Mouse (Mus musculus) intestine, embryonic 16.5 days (tissue): ENCODE results near the gene Ydjc. TPM values are rescaled to one million over a fixed set of nuclear protein-coding genes. Genes with fewer than 3 reads are reported as not detected.

Experiments used
- ATAC-seq: fragments of 200-750 bp; cut with Nextera tagmentation; 2 replicates; pipeline ENCODE4 v1.8.0; 2017; ENCODE audit warnings: moderate TSS enrichment, moderate library complexity
- H3K27ac ChIP-seq: fragments of 300-500 bp; sonication (generic); 2 replicates; pipeline ENCODE4 v1.5.1; 2014; ENCODE audit warnings: mild to moderate bottlenecking, low read length
- H3K27me3 ChIP-seq: fragments of 300-500 bp; sonication (generic); replicated peaks from 2 replicates; pipeline ENCODE4 v1.6.1; 2014; ENCODE audit warnings: low read length, control low read depth, mixed read lengths; ENCODE audit not compliant: control insufficient read depth, insufficient read depth
- H3K36me3 ChIP-seq: fragments of 300-500 bp; sonication (generic); 2 replicates; pipeline ENCODE4 v1.6.1; 2014; ENCODE audit warnings: low read length, control low read depth; ENCODE audit not compliant: control insufficient read depth, insufficient read depth
- H3K4me1 ChIP-seq: fragments of 300-500 bp; sonication (generic); 2 replicates; pipeline ENCODE4 v1.6.1; 2014; ENCODE audit warnings: low read length, control low read depth, mixed read lengths; ENCODE audit not compliant: control insufficient read depth, insufficient read depth
- H3K4me2 ChIP-seq: fragments of 300-500 bp; sonication (generic); 2 replicates; pipeline ENCODE4 v1.6.1; 2014; ENCODE audit warnings: low read depth, low read length, control low read depth
- H3K4me3 ChIP-seq: fragments of 300-500 bp; sonication (generic); 2 replicates; pipeline ENCODE4 v1.5.1; 2014; ENCODE audit warnings: mild to moderate bottlenecking, low read length
- H3K9ac ChIP-seq: fragments of 300-500 bp; sonication (generic); 2 replicates; pipeline ENCODE4 v1.6.1; 2014; ENCODE audit warnings: low read depth, low read length
- H3K9me3 ChIP-seq: fragments of 300-500 bp; sonication (generic); 2 replicates; pipeline ENCODE4 v1.6.1; 2016; ENCODE audit warnings: low read length, control low read depth; ENCODE audit not compliant: control insufficient read depth
- WGBS: fragments of 180-500 bp; shearing (Covaris S2); extraction: QIAGEN DNeasy Blood & Tissue Kit; methylation state at CpG from one replicate; pipeline ENCODE4 v1.1.7; 2014; 5-methylcytosine and 5-hydroxymethylcytosine counted together
- polyA plus RNA-seq: library from polyadenylated mRNA; unstranded; fragments of >200 nt; fragmentation: Nextera tagmentation; extraction: Ambion mirVana; gene quantifications from 2 replicates; pipeline ENCODE4 v1.2.1, GENCODE M21; 2015

Ydjc gene
- polyA plus RNA-seq, 1 experiment from 2014 or later: 41.5 TPM

GRCm38 (mm10) chr16:17124871-17125520 is 19.4 kb upstream of the Ydjc start, which contains the start of gene 2610318N02Rik:
2610318N02Rik (minus strand) TSS chr16:17125167.
- H3K9ac ChIP-seq: peak within 1 kb of the TSS; percentile 73
- peaks cover 19% of the 10 kb centered on the region for H3K4me1 ChIP-seq
- H3K9me3 ChIP-seq: no peaks in the 10 kb centered on the region
- H3K4me3 ChIP-seq: peak within 1 kb of the TSS; percentile 55
- H3K27me3 ChIP-seq: no peaks in the 10 kb centered on the region
- peak within 1 kb of the TSS; percentile 33 for H3K27ac ChIP-seq
- H3K4me2 ChIP-seq: peak within 1 kb of the TSS; percentile 76
- peaks cover 4% of the 10 kb centered on the region; the same call in 1 of the 2 replicates for H3K36me3 ChIP-seq
- under 1% methylated on average over 25 of the region's 25 CpGs for WGBS
- ATAC-seq: peak; percentile 96

- no peak overlapping the region for H3K4me3 ChIP-seq
- no peak overlapping the region for H3K4me2 ChIP-seq
- no peaks in the 10 kb centered on the region for H3K27me3 ChIP-seq
- ATAC-seq: no peak
- no peaks in the 10 kb centered on the region for H3K9me3 ChIP-seq
- H3K36me3 ChIP-seq: no peaks in the 10 kb centered on the region
- H3K9ac ChIP-seq: no peak overlapping the region
- peaks cover 29% of the 10 kb centered on the region for H3K4me1 ChIP-seq
- WGBS: 94% methylated on average over 1 of the region's 1 CpGs
- no peak overlapping the region for H3K27ac ChIP-seq
Observed at GRCm38 (mm10) chr16:17127292-17127691, 17.1 kb upstream of the Ydjc start.

- peak; percentile 6; the same call in 1 of the 2 replicates for ATAC-seq
- H3K27ac ChIP-seq: peak overlapping the region; percentile 66
- H3K9ac ChIP-seq: peak overlapping the region; percentile 86
- peak overlapping the region; percentile 89 for H3K4me3 ChIP-seq
- no peaks in the 10 kb centered on the region for H3K36me3 ChIP-seq
- 3% methylated on average over 42 of the region's 43 CpGs for WGBS
- H3K4me1 ChIP-seq: peaks cover 11% of the 10 kb centered on the region
- no peaks in the 10 kb centered on the region for H3K27me3 ChIP-seq
- H3K4me2 ChIP-seq: peak overlapping the region; percentile 98
- H3K9me3 ChIP-seq: no peaks in the 10 kb centered on the region
Observed at GRCm38 (mm10) chr16:17131191-17132088, 13.0 kb upstream of the Ydjc start.

GRCm38 (mm10) chr16:17132089-17132905 is 12.1 kb upstream of the Ydjc start, which contains the start of gene Sdf2l1:
Sdf2l1 (minus strand) TSS chr16:17132383.
- no peaks in the 10 kb centered on the region for H3K9me3 ChIP-seq
- peak within 1 kb of the TSS; percentile 98 for H3K4me2 ChIP-seq
- under 1% methylated on average over 47 of the region's 47 CpGs for WGBS
- peaks cover 11% of the 10 kb centered on the region for H3K4me1 ChIP-seq
- no peaks in the 10 kb centered on the region for H3K27me3 ChIP-seq
- ATAC-seq: peak; percentile 99
- no peaks in the 10 kb centered on the region for H3K36me3 ChIP-seq
- peak within 1 kb of the TSS; percentile 66 for H3K27ac ChIP-seq
- peak within 1 kb of the TSS; percentile 89 for H3K4me3 ChIP-seq
- peak within 1 kb of the TSS; percentile 86 for H3K9ac ChIP-seq

GRCm38 (mm10) chr16:17132906-17133200 is 11.6 kb upstream of the Ydjc start:
- Histone ChIP-seq H3K9me3 (no peaks in the 10 kb centered on the region), H3K27ac (no peak overlapping the region; the same call in 1 of the 2 replicates), H3K36me3 (no peaks in the 10 kb centered on the region), H3K4me2 (peak overlapping the region; percentile 98), H3K4me1 (peaks cover 11% of the 10 kb centered on the region), H3K9ac (peak overlapping the region; percentile 66), H3K4me3 (peak overlapping the region; percentile 89), H3K27me3 (no peaks in the 10 kb centered on the region)
- WGBS: 27% methylated on average over 7 of the region's 7 CpGs
- ATAC-seq: peak; percentile 19; the same call in 1 of the 2 replicates

GRCm38 (mm10) chr16:17137355-17137754 is 7.1 kb upstream of the Ydjc start:
- no peak for ATAC-seq
- Histone ChIP-seq H3K27me3 (no peaks in the 10 kb centered on the region), H3K9me3 (no peaks in the 10 kb centered on the region), H3K27ac (no peak overlapping the region), H3K4me2 (no peak overlapping the region), H3K4me3 (no peak overlapping the region), H3K4me1 (no peaks in the 10 kb centered on the region), H3K36me3 (no peaks in the 10 kb centered on the region), H3K9ac (no peak overlapping the region)
- WGBS: 86% methylated on average over 15 of the region's 15 CpGs

- peak; percentile 67 for ATAC-seq
- H3K9me3 ChIP-seq: no peaks in the 10 kb centered on the region
- under 1% methylated on average over 34 of the region's 34 CpGs for WGBS
- peaks cover 13% of the 10 kb centered on the region for H3K4me1 ChIP-seq
- peak within 1 kb of the TSS; percentile 99 for H3K4me2 ChIP-seq
- no peaks in the 10 kb centered on the region for H3K27me3 ChIP-seq
- H3K36me3 ChIP-seq: no peaks in the 10 kb centered on the region
- H3K9ac ChIP-seq: peak within 1 kb of the TSS; percentile 81
- peak within 1 kb of the TSS; percentile 77 for H3K4me3 ChIP-seq
- peak within 1 kb of the TSS; percentile 76 for H3K27ac ChIP-seq
Observed at GRCm38 (mm10) chr16:17146772-17147235, 2.4 kb downstream of the Ydjc start, which contains the start of gene Ccdc116. Ccdc116 (minus strand) TSS chr16:17147229.

- Histone ChIP-seq H3K9ac (peak overlapping the region; percentile 81), H3K4me1 (peaks cover 13% of the 10 kb centered on the region), H3K27me3 (no peaks in the 10 kb centered on the region), H3K4me3 (peak overlapping the region; percentile 77), H3K4me2 (peak overlapping the region; percentile 99), H3K36me3 (no peaks in the 10 kb centered on the region), H3K27ac (peak overlapping the region; percentile 76), H3K9me3 (no peaks in the 10 kb centered on the region)
- under 1% methylated on average over 41 of the region's 41 CpGs for WGBS
- ATAC-seq: peak; percentile 47
Observed at GRCm38 (mm10) chr16:17147391-17147929, 3.0 kb downstream of the Ydjc start.
